Mouse (Mus musculus) yolk sac, embryonic 10.5 days (tissue): ENCODE results near the gene Sdc1.

Experiments used
- DNase-seq: peaks from one replicate; pipeline ENCODE4 v3.0.0-alpha.2; 2017; ENCODE audit warnings: low spot score

The Sdc1 gene

GRCm38 (mm10) chr12:8770946-8771843, at the start of gene Sdc1:
Sdc1 (plus strand) TSS chr12:8771323.
- DNase-seq, result peak; percentile 96

GRCm38 (mm10) chr12:8726890-8727289, 44.2 kb upstream of the Sdc1 start:
- no peak for DNase-seq

- no peak for DNase-seq
These were observed 42.4 kb upstream of the Sdc1 start for GRCm38 (mm10) chr12:8728739-8729138.

- DNase-seq, result no peak
These were observed 17.5 kb upstream of the Sdc1 start for GRCm38 (mm10) chr12:8753654-8754053.

GRCm38 (mm10) chr12:8754116-8754515, 17.0 kb upstream of the Sdc1 start:
- DNase-seq, result no peak

- DNase-seq, result no peak
These were observed 13.1 kb upstream of the Sdc1 start for GRCm38 (mm10) chr12:8758029-8758428.

GRCm38 (mm10) chr12:8759115-8759514, 12.0 kb upstream of the Sdc1 start:
- DNase-seq, result peak; percentile 50

- DNase-seq, result no peak
These were observed 11.3 kb upstream of the Sdc1 start for GRCm38 (mm10) chr12:8759779-8760178.

- DNase-seq, result no peak
These were observed 10.6 kb upstream of the Sdc1 start for GRCm38 (mm10) chr12:8760561-8760960.

GRCm38 (mm10) chr12:8761058-8761457, 10.1 kb upstream of the Sdc1 start:
- DNase-seq, result no peak

GRCm38 (mm10) chr12:8762667-8763066, 8.5 kb upstream of the Sdc1 start:
- no peak for DNase-seq

- DNase-seq, result no peak
These were observed 6.7 kb upstream of the Sdc1 start for GRCm38 (mm10) chr12:8764221-8764930.

GRCm38 (mm10) chr12:8771844-8772380, 789 bp downstream of the Sdc1 start:
- no peak for DNase-seq

- DNase-seq, result peak; percentile 69
These were observed 1.5 kb downstream of the Sdc1 start for GRCm38 (mm10) chr12:8772451-8773143.

GRCm38 (mm10) chr12:8773336-8773735, 2.2 kb downstream of the Sdc1 start:
- no peak for DNase-seq

- no peak for DNase-seq
These were observed 3.1 kb downstream of the Sdc1 start for GRCm38 (mm10) chr12:8774183-8774582.

- DNase-seq, result no peak
These were observed 5.1 kb downstream of the Sdc1 start for GRCm38 (mm10) chr12:8776206-8776605.

GRCm38 (mm10) chr12:8776741-8777140, 5.6 kb downstream of the Sdc1 start:
- no peak for DNase-seq

GRCm38 (mm10) chr12:8778106-8778505, 7.0 kb downstream of the Sdc1 start:
- DNase-seq, result no peak

- DNase-seq, result no peak
These were observed 8.7 kb downstream of the Sdc1 start for GRCm38 (mm10) chr12:8779851-8780250.

GRCm38 (mm10) chr12:8781121-8781520, 10.0 kb downstream of the Sdc1 start:
- no peak for DNase-seq

GRCm38 (mm10) chr12:8781681-8782378, 10.7 kb downstream of the Sdc1 start:
- DNase-seq, result no peak
